Mouse (Mus musculus) lung, adult 2 months (tissue): Measurements from ENCODE around the gene Timm22. TPM values are rescaled to one million over a fixed set of nuclear protein-coding genes. Genes with fewer than 3 reads are reported as not detected.

Experiments used
- DNase-seq: peaks from one replicate; pipeline ENCODE4 v3.0.0; 2022
- H3K4me1 ChIP-seq: fragments of 200-500 bp; 2 replicates; pipeline ENCODE4 v1.6.1; 2011; ENCODE audit warnings: low read length; ENCODE audit not compliant: control insufficient read depth, insufficient read depth
- H3K4me3 ChIP-seq: fragments of 200-500 bp; replicated peaks from 2 replicates; pipeline ENCODE3; 2011; ENCODE audit warnings: low read depth, mild to moderate bottlenecking, control low read depth, low read length; ENCODE audit errors: extremely low read depth
- CTCF ChIP-seq: fragments of 200-500 bp; IDR thresholded peaks from 2 replicates; pipeline ENCODE4 v1.5.1; 2011; ENCODE audit warnings: mild to moderate bottlenecking, low read length, control low read depth; ENCODE audit not compliant: insufficient read depth
- POLR2A ChIP-seq: fragments of 200-500 bp; IDR thresholded peaks from 2 replicates; pipeline ENCODE4 v1.6.1; 2011; ENCODE audit warnings: low read depth, mild to moderate bottlenecking, control low read depth, low read length, borderline replicate concordance; ENCODE audit errors: extremely low read depth
- WGBS: fragments of 180-500 bp; shearing (Covaris S2); methylation state at CpG from one replicate; pipeline ENCODE4 v1.1.7; 2018; 5-methylcytosine and 5-hydroxymethylcytosine counted together
- polyA plus RNA-seq: library from polyadenylated mRNA; depleted of rRNA; stranded (reverse); fragments of >200 nt; gene quantifications from 2 replicates; pipeline ENCODE4 v1.2.3, GENCODE M21; 2012

Gene Timm22
- polyA plus RNA-seq, 1 experiment, result 9.8 TPM

GRCm38 (mm10) chr11:76446251-76446650 is 39.5 kb downstream of the Timm22 start:
- WGBS, result 22% methylated on average over 10 of the region's 10 CpGs
- Histone ChIP-seq H3K4me1 (no peaks in the 10 kb centered on the region), H3K4me3 (no peak overlapping the region)
- no peak for TF ChIP-seq CTCF
- TF ChIP-seq POLR2A, result no peak
- no peak for DNase-seq

GRCm38 (mm10) chr11:76449520-76450201 is 42.9 kb downstream of the Timm22 start:
- TF ChIP-seq CTCF, result no peak
- TF ChIP-seq POLR2A, result no peak
- no peak for DNase-seq

GRCm38 (mm10) chr11:76450202-76450561 is 43.4 kb downstream of the Timm22 start:
- TF ChIP-seq CTCF (no peak), POLR2A (no peak)
- 63% methylated on average over 3 of the region's 3 CpGs for WGBS
- no peak for DNase-seq
- no peaks in the 10 kb centered on the region for H3K4me1 ChIP-seq
- H3K4me3 ChIP-seq, result no peak overlapping the region

More at GRCm38 (mm10) chr11:76449520-76450201, 42.9 kb downstream of the Timm22 start:
- no peaks in the 10 kb centered on the region for H3K4me1 ChIP-seq
- 58% methylated on average over 15 of the region's 15 CpGs for WGBS
- no peak overlapping the region for H3K4me3 ChIP-seq

- TF ChIP-seq CTCF (peak; percentile 98), POLR2A (no peak)
- H3K4me3 ChIP-seq, result no peak overlapping the region
- H3K4me1 ChIP-seq, result no peaks in the 10 kb centered on the region
- WGBS, result 56% methylated on average over 5 of the region's 5 CpGs
- DNase-seq, result peak; percentile 69
Measured at GRCm38 (mm10) chr11:76454492-76454891, 47.7 kb downstream of the Timm22 start.

- Histone ChIP-seq H3K4me3 (no peak overlapping the region), H3K4me1 (no peaks in the 10 kb centered on the region)
- 23% methylated on average over 6 of the region's 6 CpGs for WGBS
- peak; percentile 85 for TF ChIP-seq CTCF
- no peak for TF ChIP-seq POLR2A
- DNase-seq, result peak; percentile 88
Measured at GRCm38 (mm10) chr11:76456233-76456632, 49.5 kb downstream of the Timm22 start.

GRCm38 (mm10) chr11:76456897-76457296 is 50.1 kb downstream of the Timm22 start:
- TF ChIP-seq CTCF (no peak), POLR2A (no peak)
- no peak overlapping the region for H3K4me3 ChIP-seq
- H3K4me1 ChIP-seq, result no peaks in the 10 kb centered on the region
- DNase-seq, result no peak
- WGBS, result 75% methylated on average over 10 of the region's 10 CpGs

GRCm38 (mm10) chr11:76458730-76459129 is 52.0 kb downstream of the Timm22 start:
- Histone ChIP-seq H3K4me1 (no peaks in the 10 kb centered on the region), H3K4me3 (no peak overlapping the region)
- DNase-seq, result no peak
- WGBS, result 55% methylated on average over 9 of the region's 9 CpGs
- TF ChIP-seq CTCF (no peak), POLR2A (no peak)

GRCm38 (mm10) chr11:76459489-76459888 is 52.7 kb downstream of the Timm22 start:
- no peak for DNase-seq
- H3K4me1 ChIP-seq, result no peaks in the 10 kb centered on the region
- WGBS, result 58% methylated on average over 3 of the region's 3 CpGs
- TF ChIP-seq CTCF (no peak), POLR2A (no peak)
- no peak overlapping the region for H3K4me3 ChIP-seq

GRCm38 (mm10) chr11:76461201-76461600 is 54.4 kb downstream of the Timm22 start:
- Histone ChIP-seq H3K4me3 (no peak overlapping the region), H3K4me1 (no peaks in the 10 kb centered on the region)
- TF ChIP-seq CTCF, result no peak
- DNase-seq, result no peak
- 52% methylated on average over 6 of the region's 6 CpGs for WGBS

- 91% methylated on average over 5 of the region's 5 CpGs for WGBS
- H3K4me1 ChIP-seq, result no peaks in the 10 kb centered on the region
- no peak overlapping the region for H3K4me3 ChIP-seq
- no peak for TF ChIP-seq CTCF
- TF ChIP-seq POLR2A, result no peak
- DNase-seq, result no peak
Measured at GRCm38 (mm10) chr11:76461696-76462095, 54.9 kb downstream of the Timm22 start.
